Mouse (Mus musculus) cortical plate, adult 2 months (tissue): Measurements from ENCODE around the gene B230219D22Rik. TPM values are rescaled to one million over a fixed set of nuclear protein-coding genes. Genes with fewer than 3 reads are reported as not detected.
A peak's percentile ranks its signal among the peaks of the same experiment; 100 is the strongest.
"Not testable (repeated sequence)": the region's sequence is repeated elsewhere in the genome, so short reads cannot be mapped to it uniquely, and the experiment has no call there.

Experiments
- H3K27ac ChIP-seq: fragments of 200-500 bp; 2 replicates; pipeline ENCODE4 v1.5.1; 2012; ENCODE audit warnings: low read length, control low read depth, inconsistent platforms; ENCODE audit not compliant: insufficient read depth
- H3K4me1 ChIP-seq: fragments of 200-500 bp; 2 replicates; pipeline ENCODE4 v1.6.1; 2011; ENCODE audit warnings: low read length; ENCODE audit not compliant: control insufficient read depth, insufficient read depth
- H3K4me3 ChIP-seq: fragments of 200-500 bp; 2 replicates; pipeline ENCODE4 v1.5.1; 2011; ENCODE audit warnings: mild to moderate bottlenecking, low read length, control low read depth; ENCODE audit not compliant: insufficient read depth
- CTCF ChIP-seq: fragments of 200-500 bp; IDR thresholded peaks from 2 replicates; pipeline ENCODE4 v1.5.1; 2011; ENCODE audit warnings: mild to moderate bottlenecking, control low read depth, low read length; ENCODE audit not compliant: insufficient read depth; ENCODE audit errors: extremely low read depth
- POLR2A ChIP-seq: fragments of 200-500 bp; IDR thresholded peaks from 2 replicates; pipeline ENCODE4 v1.6.1; 2011; ENCODE audit warnings: mild to moderate bottlenecking, low read length, control low read depth; ENCODE audit not compliant: insufficient read depth; ENCODE audit errors: extremely low read depth
- polyA plus RNA-seq: library from polyadenylated mRNA; depleted of rRNA; stranded (reverse); fragments of >200 nt; gene quantifications from 2 replicates; pipeline ENCODE4 v1.2.3, GENCODE M21; 2012

B230219D22Rik gene
- polyA plus RNA-seq, 1 experiment: 65.3 TPM

- no peak overlapping the region for H3K27ac ChIP-seq
- H3K4me3 ChIP-seq: no peak overlapping the region
- TF ChIP-seq POLR2A: no peak
- no peak for TF ChIP-seq CTCF
- no peaks in the 10 kb centered on the region for H3K4me1 ChIP-seq
These were observed 4.9 kb upstream of the B230219D22Rik start for GRCm38 (mm10) chr13:55687927-55688602.

GRCm38 (mm10) chr13:55693243-55693721, 358 bp downstream of the B230219D22Rik start:
- TF ChIP-seq CTCF (no peak), POLR2A (no peak)

GRCm38 (mm10) chr13:55694110-55694509, 1.2 kb downstream of the B230219D22Rik start:
- H3K4me3 ChIP-seq: peak overlapping the region; percentile 83; the same call in 1 of the 2 replicates
- H3K4me1 ChIP-seq: peaks cover 7% of the 10 kb centered on the region
- no peak overlapping the region for H3K27ac ChIP-seq
- TF ChIP-seq POLR2A (no peak), CTCF (no peak)

More at GRCm38 (mm10) chr13:55693243-55693721, 358 bp downstream of the B230219D22Rik start:
- Histone ChIP-seq H3K27ac (peak overlapping the region; percentile 93), H3K4me1 (peaks cover 7% of the 10 kb centered on the region), H3K4me3 (peak overlapping the region; percentile 83)

- H3K4me3 ChIP-seq, H3K27ac ChIP-seq, H3K4me1 ChIP-seq: not testable (repeated sequence)
These were observed 3.1 kb downstream of the B230219D22Rik start for GRCm38 (mm10) chr13:55695989-55696388.

DNA sequence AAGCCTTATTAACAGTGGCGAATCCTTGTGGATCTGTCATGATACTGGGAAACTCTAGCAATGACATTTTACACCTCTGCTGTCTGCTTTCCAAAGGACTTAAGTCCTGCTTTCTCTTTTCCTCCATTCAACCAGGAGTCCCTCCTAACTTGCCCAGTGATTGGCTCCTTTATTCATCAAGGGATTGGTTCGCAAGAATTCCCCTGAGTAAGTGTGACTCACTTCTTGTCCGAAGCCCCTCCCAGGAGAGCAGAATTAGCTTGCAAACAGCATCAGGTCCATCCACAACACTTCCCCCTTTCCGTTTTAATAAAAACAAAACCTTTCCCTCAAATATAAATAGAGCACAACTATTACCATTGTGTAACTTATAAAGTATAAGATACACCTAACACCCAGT, 11.4 kb downstream of the B230219D22Rik start:
- TF ChIP-seq POLR2A (no peak), CTCF (no peak)
- Histone ChIP-seq H3K4me3 (no peak overlapping the region), H3K4me1 (no peaks in the 10 kb centered on the region), H3K27ac (no peak overlapping the region)

- TF ChIP-seq CTCF: no peak
- no peak for TF ChIP-seq POLR2A
- peaks cover 4% of the 10 kb centered on the region; the same call in 1 of the 2 replicates for H3K4me1 ChIP-seq
- H3K4me3 ChIP-seq: no peak overlapping the region
- H3K27ac ChIP-seq: no peak overlapping the region
These were observed 19.9 kb downstream of the B230219D22Rik start for GRCm38 (mm10) chr13:55712846-55713245.

DNA sequence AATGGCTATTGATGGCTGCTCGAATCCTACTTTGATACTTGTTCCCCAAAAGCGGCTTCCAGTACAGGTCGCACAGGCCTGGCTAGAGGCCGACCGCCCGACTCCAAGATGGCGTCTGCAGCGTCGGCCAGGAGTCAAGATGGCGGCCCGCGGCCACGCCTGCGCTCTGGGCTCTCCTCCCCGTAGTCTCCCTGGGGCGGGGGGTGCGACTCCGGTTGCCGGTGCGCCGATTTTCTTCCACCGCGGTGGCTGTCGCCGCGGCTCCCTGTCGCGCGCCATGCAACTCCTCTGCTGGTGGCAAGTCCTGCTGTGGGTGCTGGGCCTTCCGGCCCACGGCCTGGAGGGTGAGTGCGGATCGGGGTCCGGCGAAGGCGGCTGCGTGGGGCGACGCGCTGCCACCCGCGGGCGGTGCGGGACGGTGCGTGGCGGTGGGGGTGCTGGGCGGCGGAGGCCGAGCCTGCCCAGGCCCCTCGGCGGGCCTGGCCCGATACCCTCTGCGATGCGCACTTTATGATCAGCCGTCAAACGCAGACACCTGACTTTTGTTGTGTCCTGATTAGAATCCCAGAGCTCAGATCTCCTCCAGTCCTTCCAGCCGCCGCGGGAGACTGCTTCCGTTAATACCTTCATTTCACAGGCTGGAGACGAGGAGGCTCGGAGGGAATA, 21.7 kb downstream of the B230219D22Rik start, which contains the start of gene Txndc15:
Txndc15 (plus strand) TSS at position 150 of the 666 bp plus-strand sequence.
- no peak for TF ChIP-seq CTCF
- peak; percentile 70 for TF ChIP-seq POLR2A
- H3K4me3 ChIP-seq: peak within 1 kb of the TSS; percentile 83
- peaks cover 4% of the 10 kb centered on the region; the same call in 1 of the 2 replicates for H3K4me1 ChIP-seq
- H3K27ac ChIP-seq: peak within 1 kb of the TSS; percentile 98

DNA sequence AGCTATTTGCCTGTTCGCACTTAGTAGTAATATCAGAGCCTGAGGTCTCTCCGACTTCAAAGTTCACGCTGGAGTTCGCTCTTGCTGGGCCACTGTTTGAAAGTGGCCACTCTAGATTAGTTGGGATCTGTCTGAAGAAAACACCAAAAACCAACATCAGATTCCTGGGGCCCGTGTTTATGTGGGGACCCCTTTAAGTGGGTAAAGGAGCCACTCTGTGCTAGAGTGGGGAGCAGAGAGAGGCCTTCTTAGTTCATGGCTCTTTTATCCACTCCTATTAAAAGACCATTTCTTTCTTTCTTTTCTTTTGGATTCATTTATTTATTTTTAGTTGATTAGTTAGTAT, 22.2 kb downstream of the B230219D22Rik start:
- Histone ChIP-seq H3K4me1 (peaks cover 4% of the 10 kb centered on the region; the same call in 1 of the 2 replicates), H3K27ac (peak overlapping the region; percentile 98), H3K4me3 (peak overlapping the region; percentile 83)
- TF ChIP-seq CTCF (no peak), POLR2A (no peak)

DNA sequence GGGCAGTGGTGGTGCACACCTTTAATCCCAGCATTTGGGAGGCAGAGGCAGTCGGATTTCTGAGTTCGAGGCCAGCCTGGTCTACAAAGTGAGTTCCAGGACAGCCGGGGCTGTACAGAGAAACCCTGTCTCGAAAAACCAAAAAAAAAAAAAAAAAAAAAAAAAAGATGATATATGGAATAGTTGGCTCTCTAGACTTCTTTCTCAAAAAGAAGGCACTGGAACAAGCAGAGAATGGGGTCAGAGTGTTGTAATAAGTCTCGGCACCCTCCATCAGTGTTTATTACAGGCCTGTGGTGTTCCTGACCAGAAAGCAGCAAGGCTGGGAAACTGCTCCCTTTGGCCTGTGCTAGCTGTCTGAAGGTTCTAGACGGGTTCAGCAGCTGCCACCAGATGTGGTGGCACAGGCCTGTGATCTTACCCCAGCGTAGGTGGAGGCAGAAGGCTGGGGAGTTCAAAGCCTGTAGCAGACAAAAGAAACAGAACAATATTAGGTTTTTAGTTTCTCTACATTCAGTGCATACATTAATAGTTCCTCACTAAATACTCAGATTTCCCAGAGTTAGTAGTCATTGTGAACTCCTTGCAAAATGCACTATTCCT, 23.1 kb downstream of the B230219D22Rik start:
- H3K4me1 ChIP-seq: peaks cover 4% of the 10 kb centered on the region; the same call in 1 of the 2 replicates
- TF ChIP-seq POLR2A (no peak), CTCF (no peak)

More for the DNA sequence above, 23.1 kb downstream of the B230219D22Rik start:
- no peak overlapping the region for H3K27ac ChIP-seq
- no peak overlapping the region for H3K4me3 ChIP-seq
